Mouse (Mus musculus) layer of hippocampus, adult 9-11 months (tissue): ENCODE measurements around the gene Sh3pxd2a.

Source experiments
- DNase-seq: peaks from one replicate; pipeline ENCODE4 v3.0.0; 2022

Sh3pxd2a gene

GRCm38 (mm10) chr19:47436236-47436635, 28.0 kb downstream of the Sh3pxd2a start:
- no peak for DNase-seq

GRCm38 (mm10) chr19:47434655-47435054, 29.5 kb downstream of the Sh3pxd2a start:
- DNase-seq, result no peak

GRCm38 (mm10) chr19:47432339-47432738, 31.9 kb downstream of the Sh3pxd2a start:
- DNase-seq, result peak; percentile 69

- DNase-seq, result no peak
Measured at GRCm38 (mm10) chr19:47431189-47431931, 32.8 kb downstream of the Sh3pxd2a start.

- DNase-seq, result no peak
Measured at GRCm38 (mm10) chr19:47430160-47430559, 34.0 kb downstream of the Sh3pxd2a start.

GRCm38 (mm10) chr19:47429245-47429644, 35.0 kb downstream of the Sh3pxd2a start:
- no peak for DNase-seq

GRCm38 (mm10) chr19:47428794-47429193, 35.4 kb downstream of the Sh3pxd2a start:
- no peak for DNase-seq

- no peak for DNase-seq
Measured at GRCm38 (mm10) chr19:47427841-47428789, 36.1 kb downstream of the Sh3pxd2a start.

- no peak for DNase-seq
Measured at GRCm38 (mm10) chr19:47423632-47424031, 40.6 kb downstream of the Sh3pxd2a start.

- DNase-seq, result no peak
Measured at GRCm38 (mm10) chr19:47421128-47421898, 42.9 kb downstream of the Sh3pxd2a start.

- DNase-seq, result no peak
Measured at GRCm38 (mm10) chr19:47420539-47420938, 43.7 kb downstream of the Sh3pxd2a start.

GRCm38 (mm10) chr19:47419208-47419607, 45.0 kb downstream of the Sh3pxd2a start:
- DNase-seq, result no peak

- no peak for DNase-seq
Measured at GRCm38 (mm10) chr19:47416161-47416560, 48.0 kb downstream of the Sh3pxd2a start.

- no peak for DNase-seq
Measured at GRCm38 (mm10) chr19:47414142-47414905, 49.9 kb downstream of the Sh3pxd2a start.

- DNase-seq, result no peak
Measured at GRCm38 (mm10) chr19:47413458-47414005, 50.7 kb downstream of the Sh3pxd2a start.

GRCm38 (mm10) chr19:47412566-47413248, 51.5 kb downstream of the Sh3pxd2a start:
- no peak for DNase-seq

- no peak for DNase-seq
Measured at GRCm38 (mm10) chr19:47410301-47410700, 53.9 kb downstream of the Sh3pxd2a start.

GRCm38 (mm10) chr19:47409142-47409541, 55.1 kb downstream of the Sh3pxd2a start:
- no peak for DNase-seq

- no peak for DNase-seq
Measured at GRCm38 (mm10) chr19:47408656-47409055, 55.5 kb downstream of the Sh3pxd2a start.

- no peak for DNase-seq
Measured at GRCm38 (mm10) chr19:47407332-47407731, 56.9 kb downstream of the Sh3pxd2a start.

- no peak for DNase-seq
Measured at GRCm38 (mm10) chr19:47406524-47406923, 57.7 kb downstream of the Sh3pxd2a start.
